16 mouse cellular contexts compared by ENCODE assay signal in the genomic region with DNA sequence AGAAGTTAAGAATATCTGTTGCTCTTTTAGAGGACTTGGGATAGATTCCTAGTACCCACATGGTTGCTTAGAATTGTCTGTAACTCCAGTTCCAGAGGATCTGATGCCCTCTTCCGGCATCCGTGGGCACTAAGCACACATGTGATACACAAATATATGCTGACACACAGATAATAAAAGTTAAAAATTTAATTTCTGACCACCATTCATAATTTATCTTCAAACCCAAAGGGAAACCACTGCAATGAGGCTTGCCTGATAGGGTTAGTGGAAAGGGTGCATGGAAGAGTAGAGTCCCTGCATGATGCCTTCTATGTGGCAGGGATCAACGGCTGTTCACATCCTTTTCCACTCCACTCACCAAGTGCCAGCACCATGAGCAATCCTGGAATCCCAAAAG.
"Had no signal": no experiment of that assay in that cellular context is flagged by ENCODE, and none has a peak within 500 bp of the region (broad histone marks: within the 10 kb centered on the region; RNA-seq: fewer than 3 reads in every experiment).

No protein-coding gene starts in this region.

- H3K9ac ChIP-seq: liver, embryonic 13.5 days; liver, embryonic 15.5 days; liver, postnatal 0 days; midbrain, embryonic 13.5 days; midbrain, embryonic 15.5 days; neural tube, embryonic 12.5 days; stomach, embryonic 15.5 days had no signal

- DNase-seq: liver, embryonic 13.5 days; liver, postnatal 0 days; lung, adult 2 months; lung, postnatal 10 days; right cerebral cortex, postnatal 14 days; thymus, adult 2 months; thymus, postnatal 25 days had no signal

- ATAC-seq: liver, postnatal 0 days; midbrain, embryonic 13.5 days; midbrain, embryonic 15.5 days had no signal

- H3K4me2 ChIP-seq: liver, embryonic 13.5 days; liver, embryonic 15.5 days; midbrain, embryonic 11.5 days; midbrain, embryonic 13.5 days; midbrain, embryonic 15.5 days; neural tube, embryonic 12.5 days; stomach, embryonic 15.5 days had no signal

- H3K27me3 ChIP-seq: liver, embryonic 13.5 days; megakaryocyte, embryonic 14.5 days; midbrain, embryonic 13.5 days; midbrain, embryonic 15.5 days; neural tube, embryonic 12.5 days; stomach, embryonic 15.5 days had no signal

- H3K4me1 ChIP-seq: liver, embryonic 13.5 days; liver, embryonic 15.5 days; midbrain, embryonic 13.5 days; midbrain, embryonic 15.5 days; neural tube, embryonic 12.5 days; stomach, embryonic 15.5 days had no signal

- H3K27ac ChIP-seq: liver, embryonic 13.5 days; liver, embryonic 15.5 days; macrophage; midbrain, embryonic 13.5 days; midbrain, embryonic 15.5 days; neural tube, embryonic 12.5 days; stomach, embryonic 15.5 days; stomach, postnatal 0 days had no signal

- H3K4me3 ChIP-seq: liver, embryonic 13.5 days; liver, embryonic 15.5 days; megakaryocyte, embryonic 14.5 days; midbrain, embryonic 13.5 days; midbrain, embryonic 15.5 days; neural tube, embryonic 12.5 days; stomach, embryonic 15.5 days had no signal

- H3K9me3 ChIP-seq: liver, embryonic 13.5 days; liver, embryonic 15.5 days; midbrain, embryonic 13.5 days; midbrain, embryonic 15.5 days; neural tube, embryonic 12.5 days; stomach, embryonic 15.5 days had no signal

- H3K36me3 ChIP-seq: liver, embryonic 13.5 days; liver, embryonic 15.5 days; midbrain, embryonic 13.5 days; midbrain, embryonic 15.5 days; neural tube, embryonic 12.5 days; stomach, embryonic 15.5 days had no signal
